Mouse (Mus musculus) thymus, adult 2 months (tissue): ENCODE results near the gene Sh3bgrl.

ENCODE experiments used
- CTCF ChIP-seq: fragments of 200-500 bp; IDR thresholded peaks from 2 replicates; pipeline ENCODE4 v1.5.1; 2012; ENCODE audit warnings: mild to moderate bottlenecking, control low read depth, low read length, moderate library complexity, borderline replicate concordance; ENCODE audit not compliant: control insufficient read depth, poor library complexity, insufficient read depth; ENCODE audit errors: extremely low read depth
- POLR2A ChIP-seq: fragments of 200-500 bp; IDR thresholded peaks from 2 replicates; pipeline ENCODE4 v1.6.1; 2012; ENCODE audit warnings: mild to moderate bottlenecking, low read length, control low read depth, moderate library complexity; ENCODE audit not compliant: control insufficient read depth, poor library complexity, insufficient read depth; ENCODE audit errors: extremely low read depth

DNA sequence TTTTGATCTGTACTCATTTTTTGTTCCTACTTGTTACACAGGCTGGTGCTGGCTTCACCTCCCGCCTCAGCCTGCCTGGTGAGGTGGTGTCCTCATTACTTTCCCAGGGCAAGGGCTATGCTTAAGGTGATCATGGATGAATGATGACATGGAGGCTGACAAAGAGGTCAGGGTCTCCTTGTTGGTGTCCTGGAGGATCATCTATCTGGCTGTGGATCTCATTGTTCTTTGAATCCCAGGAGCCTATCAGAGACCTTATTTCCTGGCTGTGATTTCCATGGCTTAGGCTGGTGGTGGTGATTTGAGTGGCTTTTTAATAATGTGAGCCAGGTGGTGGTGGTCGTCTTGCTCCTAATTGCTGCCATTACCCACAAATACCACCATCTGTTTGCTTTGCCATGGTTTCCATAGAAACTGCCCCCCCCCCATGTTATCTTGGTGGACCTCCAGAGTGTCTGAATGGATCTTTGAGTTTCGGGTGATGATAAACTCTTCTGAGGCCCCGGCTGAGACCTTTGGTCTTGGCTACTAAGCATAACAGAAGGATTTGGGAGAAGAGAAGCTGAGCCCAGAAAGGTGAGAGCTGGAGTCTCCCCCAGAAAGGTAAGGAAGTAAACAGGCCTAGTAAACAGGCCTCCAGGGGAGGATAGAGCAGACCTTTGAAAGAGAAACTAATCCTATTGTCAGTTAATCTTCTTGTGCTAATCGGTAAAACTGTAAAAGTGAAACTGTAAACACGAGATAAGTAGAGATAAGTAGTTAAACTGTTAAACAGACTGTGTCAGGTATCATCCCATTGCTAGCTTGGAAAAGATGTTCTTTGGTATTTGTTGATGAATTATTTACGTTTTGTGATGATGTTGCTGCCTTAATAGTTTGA, 18.5 kb downstream of the Sh3bgrl start:
- no peak for TF ChIP-seq CTCF
- no peak for TF ChIP-seq POLR2A
